Mouse (Mus musculus): ENCODE results near the gene Carhsp1. TPM values are rescaled to one million over a fixed set of nuclear protein-coding genes. Genes with fewer than 3 reads are reported as not detected.

Gene Carhsp1
- polyA plus RNA-seq, 1 experiment: 62.6 TPM

DNA sequence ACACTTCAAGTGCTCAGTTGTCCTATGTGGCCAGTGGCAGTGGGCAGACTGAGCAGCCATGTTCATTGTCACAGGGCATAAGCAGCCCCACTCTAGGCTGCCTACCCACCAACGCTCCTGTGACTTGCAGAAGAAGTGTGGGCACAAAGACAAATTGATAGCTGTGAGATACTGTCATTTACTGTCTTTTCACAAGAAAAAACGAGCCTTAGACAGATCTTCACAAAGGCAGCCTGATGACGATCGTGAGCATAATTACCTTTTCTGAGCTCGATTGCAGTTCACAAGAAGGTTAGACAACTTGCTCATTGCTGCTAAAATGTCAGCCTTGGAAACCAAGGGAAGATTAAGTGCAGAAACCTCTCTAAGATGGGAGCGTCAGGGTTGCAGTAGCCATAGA lies 16.8 kb downstream of the Carhsp1 start:
- WGBS: 86% methylated on average over 6 of the region's 6 CpGs
- DNase-seq (ENCODE audit: low read depth, low spot score): no peak

GRCm38 (mm10) chr16:8650007-8650406 lies 21.9 kb downstream of the Carhsp1 start:
- 90% methylated on average over 3 of the region's 3 CpGs for WGBS
- DNase-seq (ENCODE audit: low read depth, low spot score): no peak

DNA sequence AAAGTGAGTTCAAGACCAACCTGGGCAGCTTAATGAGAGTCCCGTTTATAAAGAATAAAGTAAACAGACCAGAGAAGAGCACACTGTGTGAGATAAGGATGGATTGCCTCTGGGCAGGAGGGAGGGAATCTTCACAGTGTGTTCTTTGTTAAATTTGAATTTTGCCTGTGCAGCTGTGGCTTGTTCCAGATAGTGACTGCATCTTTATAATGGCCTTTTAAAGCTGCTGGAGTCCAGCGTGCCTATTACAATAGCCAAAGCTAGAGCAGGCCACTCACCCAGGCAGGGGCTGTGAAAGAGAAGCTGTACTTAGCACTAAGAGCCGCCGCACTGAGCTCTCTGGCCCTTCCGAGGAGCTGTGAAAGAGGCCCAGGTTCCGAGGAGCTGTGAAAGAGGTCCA lies 26.4 kb downstream of the Carhsp1 start:
- WGBS: 62% methylated on average over 6 of the region's 6 CpGs
- DNase-seq (ENCODE audit: low read depth, low spot score): no peak

- no peak for DNase-seq (ENCODE audit: low read depth, low spot score)
- WGBS: 60% methylated on average over 2 of the region's 2 CpGs
Measured at GRCm38 (mm10) chr16:8643855-8644254, 28.1 kb downstream of the Carhsp1 start.

- peak; percentile 70 for DNase-seq (ENCODE audit: low read depth, low spot score)
- WGBS: 32% methylated on average over 11 of the region's 11 CpGs
Measured at GRCm38 (mm10) chr16:8639466-8640191, 32.3 kb downstream of the Carhsp1 start.

DNA sequence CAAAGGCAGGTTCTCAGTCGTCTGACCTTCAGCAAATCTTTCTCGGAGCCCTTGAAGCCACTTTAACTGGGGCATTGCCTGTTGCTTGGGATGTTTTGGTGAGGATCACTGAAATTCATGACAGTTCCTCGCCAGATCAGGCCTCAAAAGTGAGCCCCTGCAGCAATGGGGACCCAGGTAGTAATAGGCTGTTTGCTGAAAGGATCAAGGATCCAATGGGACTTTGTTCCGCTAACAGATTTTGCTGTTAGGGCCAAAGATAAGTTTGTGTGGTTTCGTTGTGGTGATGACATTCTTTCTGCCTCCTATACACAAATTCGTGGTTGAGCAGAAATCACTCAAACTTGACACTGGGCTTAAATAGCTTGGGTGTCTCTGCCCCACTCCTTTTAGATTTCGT lies 33.8 kb downstream of the Carhsp1 start:
- no peak for DNase-seq (ENCODE audit: low read depth, low spot score)

GRCm38 (mm10) chr16:8637217-8638051 lies 34.5 kb downstream of the Carhsp1 start, which contains the start of the genes Pmm2 and Tmem186:
Pmm2 (plus strand) TSS chr16:8637674.
Tmem186 (minus strand) TSS chr16:8637712.
- under 1% methylated on average over 59 of the region's 59 CpGs for WGBS
- DNase-seq (ENCODE audit: low read depth, low spot score): peak; percentile 86

More for the DNA sequence above, 33.8 kb downstream of the Carhsp1 start:
- 16% methylated on average over 7 of the region's 7 CpGs for WGBS

DNA sequence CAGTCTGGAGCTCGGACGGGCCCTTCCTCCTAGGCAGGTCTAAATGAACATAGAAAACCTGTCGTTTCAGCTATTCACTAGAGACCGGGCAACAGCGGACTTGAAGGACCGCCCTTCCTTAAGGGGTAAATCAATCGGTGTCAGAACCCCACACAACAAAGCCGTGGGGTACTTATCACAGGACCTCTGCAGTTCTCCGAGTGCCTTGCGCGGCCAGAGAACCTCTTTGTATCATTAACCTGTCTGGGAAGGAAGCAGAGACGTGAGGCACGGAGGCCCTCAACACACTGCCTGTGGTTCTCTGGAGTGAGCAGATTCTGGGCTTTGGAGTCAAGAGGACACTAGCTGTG lies 35.1 kb downstream of the Carhsp1 start:
- under 1% methylated on average over 13 of the region's 13 CpGs for WGBS
- DNase-seq (ENCODE audit: low read depth, low spot score): no peak

DNA sequence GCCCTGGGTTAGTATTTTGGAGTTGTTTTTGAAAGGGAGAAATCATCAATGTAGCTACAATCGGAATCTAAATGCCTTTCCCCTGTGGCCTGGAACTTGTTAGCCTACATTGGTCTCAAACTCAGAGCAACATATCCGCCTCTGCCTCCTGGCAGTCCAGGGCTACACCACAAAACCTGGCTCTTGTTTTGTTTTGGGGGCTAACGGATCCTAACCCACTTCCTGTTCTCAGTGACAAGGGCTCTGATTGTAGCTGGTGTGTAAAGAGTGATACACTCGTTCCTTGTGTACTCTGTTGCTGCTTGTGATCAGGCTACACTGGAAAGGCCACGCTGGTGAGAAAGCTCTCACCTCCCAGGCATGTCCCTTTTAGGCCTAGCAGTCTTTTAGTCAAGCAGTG lies 40.5 kb downstream of the Carhsp1 start:
- 80% methylated on average over 5 of the region's 5 CpGs for WGBS
- no peak for DNase-seq (ENCODE audit: low read depth, low spot score)

DNA sequence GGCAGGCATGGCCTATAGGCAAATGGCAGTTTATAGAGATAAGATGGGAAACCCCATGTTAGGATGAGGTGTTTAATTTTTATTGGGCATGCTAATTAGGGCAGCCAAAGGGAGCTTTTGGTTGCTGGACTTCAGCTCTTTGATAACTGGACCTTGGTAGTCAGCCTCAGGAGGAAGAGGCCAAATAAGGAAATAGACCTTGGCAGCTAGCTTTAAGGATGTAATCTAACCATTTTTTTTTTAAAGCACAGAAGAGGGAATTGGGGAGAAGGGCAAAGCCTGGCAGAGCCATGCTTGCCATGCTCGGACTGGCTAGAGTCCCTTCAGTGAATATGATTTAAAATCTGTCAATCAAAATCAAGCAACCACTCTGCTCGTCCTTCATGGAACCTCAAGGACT lies 41.5 kb downstream of the Carhsp1 start:
- WGBS: 46% methylated on average over 2 of the region's 2 CpGs
- DNase-seq (ENCODE audit: low read depth, low spot score): no peak

DNA sequence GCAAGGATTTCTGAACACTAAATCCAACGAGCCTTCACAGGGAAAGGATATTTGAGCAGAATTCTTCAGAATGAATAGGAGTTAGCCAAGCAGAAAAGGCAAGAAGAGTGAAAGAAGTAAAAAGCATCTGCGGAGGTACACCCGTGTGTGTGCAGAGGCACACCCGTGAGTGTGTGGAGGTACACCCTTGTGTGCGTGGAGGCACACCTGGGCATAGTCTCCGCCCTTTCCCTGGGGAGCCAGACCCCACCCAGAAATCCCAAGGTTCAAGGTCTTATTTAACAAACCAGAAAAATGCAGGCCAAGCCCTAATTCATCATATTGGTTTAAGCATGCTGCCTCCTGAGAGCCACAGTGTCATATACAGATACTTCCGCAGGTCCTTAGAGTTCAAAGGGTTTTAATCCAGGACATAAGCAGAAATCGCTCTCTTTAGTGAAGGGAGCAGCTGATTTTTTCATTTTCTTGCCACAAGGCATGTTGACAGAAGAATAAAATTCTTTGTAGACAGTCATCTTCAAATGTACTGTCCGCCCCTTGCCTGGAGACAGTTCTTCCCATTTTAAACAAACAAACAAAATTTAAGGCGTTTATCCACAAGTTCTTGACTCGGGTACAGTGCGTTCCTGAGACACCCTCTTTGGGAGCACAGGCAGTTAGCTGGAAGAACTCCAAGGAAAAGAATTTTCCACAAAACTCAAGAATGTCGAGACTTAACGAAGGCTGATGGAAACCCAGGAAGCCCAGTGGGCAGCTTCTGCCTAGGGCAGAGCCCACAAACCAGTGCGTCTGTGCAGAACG lies 51.4 kb downstream of the Carhsp1 start:
- WGBS: 25% methylated on average over 16 of the region's 16 CpGs
- no peak for DNase-seq (ENCODE audit: low read depth, low spot score)

- WGBS: 55% methylated on average over 10 of the region's 10 CpGs
- no peak for DNase-seq (ENCODE audit: low read depth, low spot score)
Measured at GRCm38 (mm10) chr16:8619659-8620314, 52.2 kb downstream of the Carhsp1 start.

GRCm38 (mm10) chr16:8613447-8613846 lies 58.5 kb downstream of the Carhsp1 start:
- WGBS: 80% methylated on average over 3 of the region's 3 CpGs
- no peak for DNase-seq (ENCODE audit: low read depth, low spot score)

- no peak for DNase-seq (ENCODE audit: low read depth, low spot score)
- WGBS: 84% methylated on average over 4 of the region's 4 CpGs
Measured at GRCm38 (mm10) chr16:8613039-8613438, 58.9 kb downstream of the Carhsp1 start.

- 88% methylated on average over 8 of the region's 8 CpGs for WGBS
- DNase-seq (ENCODE audit: low read depth, low spot score): no peak
Measured at GRCm38 (mm10) chr16:8612214-8613005, 59.5 kb downstream of the Carhsp1 start.

DNA sequence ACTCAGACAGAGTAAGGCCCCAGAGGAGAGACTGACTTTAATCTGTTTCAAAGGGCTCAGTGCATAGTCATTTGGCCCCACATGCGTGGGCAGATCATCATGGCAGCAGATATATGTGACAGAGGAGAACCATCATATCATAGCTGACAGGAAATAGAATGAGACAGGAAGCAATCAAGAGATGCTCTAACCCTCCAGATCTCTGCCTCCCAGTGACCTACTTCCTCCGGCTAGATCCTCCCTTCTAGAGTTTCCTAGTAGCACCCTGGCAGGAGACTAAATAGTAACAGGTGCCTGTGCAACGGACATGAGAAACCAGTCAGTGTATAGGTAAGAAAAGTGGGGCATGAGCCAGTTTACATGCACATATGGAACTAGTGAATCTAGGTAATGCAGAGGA lies 61.6 kb downstream of the Carhsp1 start:
- WGBS: 80% methylated on average over 3 of the region's 3 CpGs
- DNase-seq (ENCODE audit: low read depth, low spot score): no peak

All from large intestine, adult 2 months (tissue).